Mouse (Mus musculus): ENCODE measurements around the gene Rubcnl. TPM values are rescaled to one million over a fixed set of nuclear protein-coding genes. Genes with fewer than 3 reads are reported as not detected.

Gene Rubcnl
- polyA plus RNA-seq, 1 experiment from 2014 or later, result 0.19 TPM

DNA sequence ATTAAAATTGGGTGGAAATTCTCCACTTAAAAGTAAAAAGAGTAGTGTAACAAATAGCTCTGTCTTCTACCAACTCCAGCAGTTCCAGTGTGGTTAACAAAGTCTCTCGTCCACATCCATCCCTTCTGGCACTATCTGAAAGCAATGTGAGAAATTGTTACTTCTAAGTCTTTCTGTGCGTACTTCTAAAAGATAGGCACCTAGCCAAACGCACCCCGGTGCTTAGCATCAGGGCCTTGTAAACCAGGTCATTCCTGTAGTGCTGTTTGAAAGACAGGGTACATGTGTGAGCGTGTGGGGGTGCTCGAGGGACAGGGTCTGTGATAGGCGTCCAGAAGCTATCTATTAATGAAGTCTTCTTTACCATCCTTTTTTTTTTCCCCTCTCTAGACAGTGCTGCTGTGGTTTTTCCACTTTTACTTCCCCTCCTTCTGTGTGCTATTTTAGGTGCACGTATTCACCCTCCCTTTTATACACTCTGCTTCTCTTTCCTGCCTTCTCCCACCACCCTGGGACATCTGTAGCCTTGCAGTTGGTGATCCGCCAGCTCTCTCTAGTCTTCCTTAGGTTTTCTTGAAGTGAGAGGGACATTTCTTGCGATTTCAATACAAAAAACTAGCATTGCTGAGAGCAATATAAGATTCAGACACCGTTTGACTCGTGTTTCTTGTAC is 4.9 kb downstream of the Rubcnl start:
- no peak for ATAC-seq
- no peak overlapping the region for H3K9ac ChIP-seq
- H3K4me2 ChIP-seq, result no peak overlapping the region
- H3K27ac ChIP-seq, result no peak overlapping the region
- H3K4me3 ChIP-seq, result no peak overlapping the region
- H3K27me3 ChIP-seq (replicated peaks), result peaks cover 17% of the 10 kb centered on the region
- H3K4me1 ChIP-seq, result peaks cover 8% of the 10 kb centered on the region; the same call in 1 of the 2 replicates
- WGBS (ENCODE audit: insufficient replicate concordance), result 36% methylated on average over 12 of the region's 12 CpGs
- H3K9me3 ChIP-seq (replicated peaks), result no peaks in the 10 kb centered on the region
- H3K36me3 ChIP-seq, result no peaks in the 10 kb centered on the region

DNA sequence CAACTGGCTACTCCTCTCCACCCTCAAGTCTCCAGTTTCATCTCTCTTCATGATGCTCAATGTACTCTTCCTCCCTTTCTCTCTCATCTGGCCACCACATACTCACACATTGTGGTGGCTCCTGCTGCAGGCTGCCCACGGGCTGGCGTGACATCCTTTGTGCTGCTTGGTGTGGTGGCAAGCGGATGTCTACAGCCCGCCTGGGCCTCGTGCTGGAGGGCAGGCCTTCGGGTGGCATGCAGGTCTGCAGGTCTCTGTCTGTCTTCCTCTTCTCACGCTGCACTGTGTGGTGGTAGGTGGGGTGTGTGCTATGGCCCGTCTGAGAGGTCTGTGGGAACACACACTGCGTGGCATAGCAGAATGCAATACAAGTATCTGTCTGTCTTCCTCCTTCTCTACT is 6.7 kb downstream of the Rubcnl start:
- Histone ChIP-seq H3K27ac (no peak overlapping the region), H3K4me2 (no peak overlapping the region), H3K9ac (no peak overlapping the region), H3K36me3 (no peaks in the 10 kb centered on the region), H3K4me3 (no peak overlapping the region), H3K27me3 (replicated peaks) (peaks cover 4% of the 10 kb centered on the region; the same call in 1 of the 2 replicates), H3K9me3 (replicated peaks) (no peaks in the 10 kb centered on the region), H3K4me1 (no peaks in the 10 kb centered on the region)
- no peak for ATAC-seq
- WGBS (ENCODE audit: insufficient replicate concordance), result 60% methylated on average over 9 of the region's 9 CpGs

DNA sequence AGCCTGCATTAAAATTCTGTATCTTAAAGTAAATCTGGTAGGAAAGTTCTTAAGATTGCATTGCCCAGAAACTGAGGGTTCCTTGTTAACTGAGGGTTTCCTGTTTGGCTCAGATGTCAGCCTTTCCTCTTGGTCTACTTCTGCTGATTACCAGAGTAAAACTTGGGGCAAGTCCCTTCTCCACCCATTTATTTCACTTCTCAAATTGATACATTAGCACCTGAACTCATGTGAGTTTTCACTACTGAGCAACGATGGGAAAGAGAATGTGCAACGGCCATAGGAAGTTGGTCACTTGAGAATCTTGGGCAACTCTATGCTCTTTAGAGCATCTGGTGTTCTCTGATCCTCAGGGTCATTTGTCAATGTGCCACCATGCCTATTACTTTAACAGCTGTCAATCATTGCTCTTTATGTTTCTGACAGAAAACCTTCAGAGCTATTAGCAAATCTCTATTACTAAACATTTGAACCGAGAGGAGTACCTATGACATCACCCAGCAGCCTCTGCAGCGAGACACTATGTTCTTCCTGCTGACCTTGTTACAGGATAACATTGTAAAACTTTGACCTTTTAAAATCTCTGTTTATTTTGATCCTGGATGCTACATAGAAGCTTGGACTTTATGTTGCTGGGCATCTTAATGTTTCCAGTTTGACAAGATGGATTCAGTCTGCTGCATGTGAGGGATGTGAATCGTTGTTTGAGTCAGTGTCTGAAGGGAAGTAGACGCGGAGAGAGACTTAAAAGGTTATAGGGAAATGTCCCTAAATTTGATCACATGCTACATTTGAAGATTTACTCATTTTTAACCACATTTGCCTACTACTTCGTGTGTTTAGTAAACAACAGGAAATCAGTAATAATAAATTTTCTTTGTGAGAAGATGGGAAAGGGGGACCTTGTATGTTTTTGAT is 9.2 kb downstream of the Rubcnl start:
- H3K4me2 ChIP-seq, result no peak overlapping the region
- no peaks in the 10 kb centered on the region for H3K4me1 ChIP-seq
- no peak for ATAC-seq
- 57% methylated on average over 8 of the region's 8 CpGs for whole genome bisulfite sequencing (ENCODE audit: insufficient replicate concordance)
- H3K27me3 ChIP-seq (replicated peaks), result no peaks in the 10 kb centered on the region
- H3K4me3 ChIP-seq, result no peak overlapping the region
- H3K9ac ChIP-seq, result no peak overlapping the region
- H3K9me3 ChIP-seq (replicated peaks), result no peaks in the 10 kb centered on the region
- no peaks in the 10 kb centered on the region for H3K36me3 ChIP-seq
- H3K27ac ChIP-seq, result no peak overlapping the region

DNA sequence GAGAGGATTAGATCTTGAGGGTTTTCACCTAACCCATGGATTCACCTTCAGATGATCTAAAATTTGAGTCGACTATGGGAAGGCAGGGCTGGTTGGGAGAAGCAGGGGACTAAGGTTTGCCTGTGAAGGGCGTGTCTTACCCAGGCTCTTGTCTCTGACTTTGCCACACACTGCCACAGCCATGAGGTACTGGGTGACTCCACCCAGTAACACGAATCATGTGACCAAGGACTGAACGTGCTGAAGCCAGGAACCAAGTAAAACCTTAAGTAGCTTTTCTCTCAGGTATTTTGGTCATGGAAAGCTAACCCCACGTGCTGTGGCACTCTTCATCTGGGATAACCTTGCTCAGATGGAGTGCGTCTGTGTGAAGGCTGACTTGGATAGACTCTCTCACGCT is 14.9 kb downstream of the Rubcnl start:
- 53% methylated on average over 7 of the region's 7 CpGs for WGBS (ENCODE audit: insufficient replicate concordance)
- no peak overlapping the region for H3K4me2 ChIP-seq
- 0 out of 2 replicates have a peak, but pooled peaks have one; percentile 58 for ATAC-seq
- peaks cover 7% of the 10 kb centered on the region for H3K4me1 ChIP-seq
- no peak overlapping the region for H3K9ac ChIP-seq
- no peaks in the 10 kb centered on the region for H3K9me3 ChIP-seq (replicated peaks)
- H3K27ac ChIP-seq, result no peak overlapping the region
- no peaks in the 10 kb centered on the region for H3K27me3 ChIP-seq (replicated peaks)
- H3K36me3 ChIP-seq, result no peaks in the 10 kb centered on the region
- H3K4me3 ChIP-seq, result no peak overlapping the region

DNA sequence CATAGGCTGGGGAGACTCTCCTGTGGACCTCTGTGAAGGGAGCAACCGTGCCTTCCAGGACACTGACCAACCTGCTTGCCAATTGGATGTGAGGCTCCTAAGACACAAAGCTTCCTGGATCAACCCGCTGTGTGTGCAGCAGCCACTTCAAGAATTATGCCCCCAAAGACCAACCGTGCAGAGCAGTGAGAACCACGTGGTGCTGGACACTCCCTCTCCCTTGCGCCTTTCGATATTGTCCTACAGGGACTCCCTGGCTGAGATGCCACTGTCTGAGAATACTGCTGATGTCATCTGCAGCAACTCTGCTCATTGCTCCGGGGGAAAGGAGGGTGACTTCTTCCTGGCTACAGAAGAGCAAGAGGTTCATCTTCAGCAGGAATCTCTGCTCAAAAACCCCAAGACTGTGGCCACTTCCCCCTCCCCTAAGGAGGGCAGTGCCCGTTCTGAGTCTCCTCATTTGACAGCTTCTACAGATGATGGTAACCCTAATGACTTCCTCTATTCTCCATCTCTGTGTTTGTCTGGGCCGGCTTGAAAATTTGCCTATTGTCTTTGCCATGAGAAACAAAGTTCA is 16.3 kb downstream of the Rubcnl start:
- Histone ChIP-seq H3K4me2 (no peak overlapping the region), H3K4me3 (no peak overlapping the region), H3K27me3 (replicated peaks) (no peaks in the 10 kb centered on the region), H3K9me3 (replicated peaks) (no peaks in the 10 kb centered on the region), H3K36me3 (no peaks in the 10 kb centered on the region), H3K4me1 (peaks cover 7% of the 10 kb centered on the region), H3K9ac (no peak overlapping the region), H3K27ac (no peak overlapping the region)
- 41% methylated on average over 9 of the region's 9 CpGs for WGBS (ENCODE audit: insufficient replicate concordance)
- ATAC-seq, result no peak

DNA sequence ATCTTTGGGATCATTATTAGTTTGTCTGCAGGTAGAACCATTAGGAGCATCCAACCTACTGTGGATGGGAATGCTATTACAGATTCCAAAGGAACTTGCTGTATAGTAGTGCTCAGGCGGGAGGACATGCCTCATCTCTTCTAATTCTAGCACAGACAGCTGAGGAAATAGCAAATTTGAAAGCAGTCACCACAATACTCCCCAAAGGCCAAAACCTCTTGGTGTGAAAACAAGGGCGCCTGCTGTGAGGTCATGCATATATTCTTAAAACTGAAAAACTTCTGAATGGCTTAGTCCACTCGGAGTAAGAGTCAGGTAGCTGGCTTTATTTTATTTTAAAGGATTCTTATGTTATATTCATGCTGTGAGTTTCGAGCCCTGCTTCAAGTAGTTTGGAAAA is 16.9 kb downstream of the Rubcnl start:
- Histone ChIP-seq H3K4me2 (no peak overlapping the region), H3K27ac (no peak overlapping the region), H3K4me3 (no peak overlapping the region), H3K9ac (no peak overlapping the region), H3K4me1 (peaks cover 7% of the 10 kb centered on the region), H3K9me3 (replicated peaks) (no peaks in the 10 kb centered on the region), H3K36me3 (no peaks in the 10 kb centered on the region), H3K27me3 (replicated peaks) (no peaks in the 10 kb centered on the region)
- no peak for ATAC-seq
- 65% methylated on average over 4 of the region's 4 CpGs for WGBS (ENCODE audit: insufficient replicate concordance)

DNA sequence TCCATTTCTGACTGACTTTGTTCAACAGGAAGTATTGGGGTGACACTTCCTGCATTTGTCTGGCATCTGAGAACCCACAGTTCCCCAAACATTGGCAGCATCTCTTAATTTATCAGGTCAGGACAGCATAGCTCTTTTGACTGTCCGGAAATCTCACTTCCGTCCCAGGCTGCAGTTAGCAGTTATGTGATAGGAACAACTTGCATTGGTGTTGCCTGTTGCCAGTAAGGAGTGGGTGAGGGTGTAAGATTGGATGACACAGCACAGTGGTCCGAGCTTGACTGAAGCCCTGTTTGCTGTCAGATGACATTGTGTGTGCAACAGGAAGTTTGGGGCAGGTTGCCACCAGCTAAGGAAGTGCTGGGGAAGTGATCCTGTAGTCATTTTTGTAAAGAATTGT is 18.4 kb downstream of the Rubcnl start:
- Histone ChIP-seq H3K4me1 (peaks cover 7% of the 10 kb centered on the region), H3K4me2 (no peak overlapping the region), H3K9me3 (replicated peaks) (no peaks in the 10 kb centered on the region), H3K36me3 (no peaks in the 10 kb centered on the region), H3K4me3 (no peak overlapping the region), H3K27me3 (replicated peaks) (no peaks in the 10 kb centered on the region), H3K9ac (no peak overlapping the region), H3K27ac (no peak overlapping the region)
- ATAC-seq, result peak; percentile 57; the same call in 1 of the 2 replicates
- WGBS (ENCODE audit: insufficient replicate concordance), result 22% methylated on average over 3 of the region's 3 CpGs

DNA sequence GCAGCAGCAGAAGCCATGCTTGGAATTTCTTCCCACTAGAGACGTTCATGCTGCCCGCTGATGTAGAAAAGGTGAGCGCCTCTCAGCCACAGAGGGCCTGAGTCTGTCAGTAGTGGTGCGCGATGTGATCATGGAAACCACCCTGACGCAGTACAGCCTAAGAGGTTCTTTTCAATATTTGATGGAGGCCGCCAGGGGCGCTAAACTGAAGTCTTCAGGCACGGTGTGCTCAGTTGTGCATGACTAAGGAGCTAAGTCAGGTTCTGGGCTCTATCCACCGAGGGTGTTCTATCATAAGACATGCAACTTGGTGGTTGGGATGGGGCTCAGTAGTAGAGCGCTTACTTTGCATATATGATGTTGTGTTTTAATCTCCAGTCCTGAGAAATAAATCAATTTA is 19.6 kb downstream of the Rubcnl start:
- no peaks in the 10 kb centered on the region for H3K9me3 ChIP-seq (replicated peaks)
- H3K36me3 ChIP-seq, result no peaks in the 10 kb centered on the region
- no peaks in the 10 kb centered on the region for H3K27me3 ChIP-seq (replicated peaks)
- H3K4me2 ChIP-seq, result no peak overlapping the region
- 70% methylated on average over 11 of the region's 11 CpGs for WGBS (ENCODE audit: insufficient replicate concordance)
- peaks cover 7% of the 10 kb centered on the region for H3K4me1 ChIP-seq
- no peak overlapping the region for H3K4me3 ChIP-seq
- ATAC-seq, result no peak
- no peak overlapping the region for H3K27ac ChIP-seq
- H3K9ac ChIP-seq, result no peak overlapping the region

DNA sequence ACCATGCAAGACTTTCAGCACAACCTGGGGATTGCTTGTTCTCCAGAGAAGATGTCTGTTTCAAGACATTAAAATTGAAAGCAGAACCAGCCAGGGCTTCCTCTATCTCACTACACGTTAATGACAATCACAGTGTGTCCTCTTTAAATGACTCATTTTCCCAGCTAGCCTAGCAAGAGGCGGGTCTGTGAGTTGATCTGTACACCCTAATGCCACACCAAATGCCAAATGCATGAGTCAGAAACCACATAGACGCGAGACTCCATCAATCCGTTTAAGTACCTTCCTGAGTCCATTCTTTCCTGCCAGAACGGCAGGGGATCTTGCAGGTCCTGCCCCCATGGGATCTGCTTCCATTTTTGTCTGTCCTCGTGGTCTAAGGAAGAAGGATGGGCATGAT is 29.4 kb downstream of the Rubcnl start:
- Histone ChIP-seq H3K4me2 (no peak overlapping the region), H3K4me3 (no peak overlapping the region), H3K9ac (no peak overlapping the region), H3K9me3 (replicated peaks) (no peaks in the 10 kb centered on the region), H3K36me3 (no peaks in the 10 kb centered on the region), H3K27me3 (replicated peaks) (no peaks in the 10 kb centered on the region), H3K27ac (no peak overlapping the region), H3K4me1 (no peaks in the 10 kb centered on the region)
- no peak for ATAC-seq
- WGBS (ENCODE audit: insufficient replicate concordance), result 43% methylated on average over 7 of the region's 7 CpGs

DNA sequence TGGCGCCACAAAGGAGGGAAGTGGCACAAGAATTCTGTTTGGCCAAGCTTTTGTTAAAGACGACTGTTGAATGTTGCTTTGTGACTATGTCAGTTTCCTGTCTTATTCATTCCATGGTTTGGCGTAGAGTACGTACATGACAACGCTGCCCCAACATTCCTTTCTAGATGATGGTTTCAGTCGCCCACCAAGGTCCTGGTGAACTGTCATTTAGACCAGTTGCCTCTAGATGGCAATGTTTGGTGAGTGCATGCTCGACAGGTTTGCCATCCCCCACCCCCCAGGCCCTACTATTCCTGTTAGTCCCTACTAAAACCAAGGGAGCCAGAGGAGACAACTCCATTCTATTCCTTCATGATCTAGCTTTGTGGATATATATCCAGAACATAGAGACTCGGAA is 36.6 kb downstream of the Rubcnl start:
- H3K27ac ChIP-seq, result no peak overlapping the region
- H3K27me3 ChIP-seq (replicated peaks), result no peaks in the 10 kb centered on the region
- no peaks in the 10 kb centered on the region for H3K36me3 ChIP-seq
- no peak overlapping the region for H3K4me2 ChIP-seq
- H3K9ac ChIP-seq, result no peak overlapping the region
- 45% methylated on average over 8 of the region's 8 CpGs for WGBS (ENCODE audit: insufficient replicate concordance)
- H3K9me3 ChIP-seq (replicated peaks), result no peaks in the 10 kb centered on the region
- no peak overlapping the region for H3K4me3 ChIP-seq
- H3K4me1 ChIP-seq, result peaks cover 32% of the 10 kb centered on the region
- ATAC-seq, result no peak

DNA sequence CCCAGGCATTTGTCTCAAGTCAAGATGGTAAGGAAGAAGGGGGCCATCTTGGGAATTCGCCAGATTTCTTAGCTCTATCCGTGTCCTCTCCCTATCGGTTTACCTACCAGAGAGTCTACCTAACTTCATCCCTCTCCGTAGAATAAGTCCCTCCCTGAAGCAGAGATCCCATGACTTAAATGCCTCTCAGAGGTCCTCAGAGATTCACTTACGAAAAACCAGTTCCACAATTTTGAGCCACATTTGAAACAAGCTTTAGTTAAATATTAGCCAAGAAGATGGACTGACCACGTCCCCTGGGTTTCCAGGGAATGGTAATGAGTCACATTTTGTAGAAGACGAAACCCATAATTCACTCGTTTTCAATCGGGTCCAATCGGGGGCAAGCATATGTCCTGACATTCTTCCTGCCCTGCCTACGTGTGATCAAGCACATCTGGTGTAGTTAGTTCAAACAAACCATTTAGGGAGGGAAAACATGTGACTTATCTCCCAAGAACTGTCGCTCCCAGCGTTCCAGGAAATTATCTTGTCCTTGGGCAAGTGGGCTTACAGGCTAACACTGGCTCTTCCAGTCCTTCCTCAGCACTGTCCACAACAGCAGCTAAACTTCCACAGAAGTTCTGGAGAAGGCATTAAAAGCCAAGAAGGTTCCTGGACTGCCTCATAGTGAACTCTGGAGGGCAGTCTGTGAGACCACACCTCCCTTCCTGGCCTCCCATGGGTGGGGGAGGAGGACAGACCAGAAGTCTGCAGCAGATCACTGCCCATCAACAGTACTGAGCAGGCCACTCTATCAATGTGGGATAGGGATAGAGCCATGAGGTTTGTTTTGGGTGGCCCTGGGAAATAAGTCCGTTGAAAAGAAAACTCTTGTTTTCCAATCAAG is 38.9 kb downstream of the Rubcnl start:
- no peak overlapping the region for H3K4me2 ChIP-seq
- H3K9ac ChIP-seq, result no peak overlapping the region
- WGBS (ENCODE audit: insufficient replicate concordance), result 51% methylated on average over 14 of the region's 14 CpGs
- no peaks in the 10 kb centered on the region for H3K9me3 ChIP-seq (replicated peaks)
- H3K27me3 ChIP-seq (replicated peaks), result no peaks in the 10 kb centered on the region
- ATAC-seq, result 0 out of 2 replicates have a peak, but pooled peaks have one; percentile 31
- H3K4me3 ChIP-seq, result no peak overlapping the region
- peaks cover 32% of the 10 kb centered on the region for H3K4me1 ChIP-seq
- no peak overlapping the region for H3K27ac ChIP-seq
- no peaks in the 10 kb centered on the region for H3K36me3 ChIP-seq
